Mouse (Mus musculus) bone marrow macrophage, adult 2 months (primary cell): Measurements from ENCODE around the gene Rreb1.

Experiments
- CTCF ChIP-seq: IDR thresholded peaks from 2 replicates; pipeline ENCODE4 v1.5.1; 2012; ENCODE audit warnings: low read depth, mild to moderate bottlenecking, low read length, moderate library complexity
- POLR2A ChIP-seq: IDR thresholded peaks from 2 replicates; pipeline ENCODE4 v1.6.1; 2012; ENCODE audit warnings: mild to moderate bottlenecking, low read depth, low read length, borderline replicate concordance

DNA sequence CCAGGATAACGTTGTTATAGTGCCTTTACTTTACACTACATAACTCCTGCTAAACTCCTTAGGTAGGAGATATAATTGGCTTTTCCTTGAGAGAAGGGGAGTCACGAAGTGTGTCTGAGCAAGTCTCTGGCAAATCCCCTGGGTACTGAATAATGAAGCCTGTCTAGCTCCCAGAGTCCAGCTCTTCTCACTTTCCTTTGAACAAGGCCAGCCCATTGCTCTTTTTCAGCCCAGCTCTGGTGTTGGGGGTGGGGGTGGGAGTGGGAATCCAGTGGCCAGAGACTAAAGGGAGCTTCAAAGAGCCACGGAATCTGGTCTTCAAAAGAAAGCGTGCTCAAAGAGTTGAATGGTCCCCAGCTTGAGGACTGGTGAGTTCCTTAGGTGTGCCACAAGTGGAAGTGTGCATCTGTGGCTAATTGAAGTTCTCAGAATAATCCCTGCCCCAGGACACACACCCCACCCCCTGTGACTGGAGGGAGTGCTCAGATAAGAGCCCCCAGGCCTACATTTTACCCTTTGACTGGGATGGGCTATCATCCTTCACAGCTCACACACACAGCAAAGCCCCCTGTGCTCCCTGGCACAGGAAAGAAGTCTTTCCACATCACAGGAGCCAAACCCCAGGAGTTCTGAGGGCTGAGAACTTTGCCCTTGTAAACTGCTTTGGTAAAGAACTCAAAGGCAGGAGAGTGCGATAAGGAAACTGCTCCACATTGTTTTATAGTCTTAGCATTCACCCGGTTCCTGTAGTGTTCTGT lies 24.2 kb downstream of the Rreb1 start:
- TF ChIP-seq CTCF (no peak), POLR2A (no peak)
